Mouse (Mus musculus) liver, embryonic 14.5 days (tissue): ENCODE measurements around the gene Ltbp3.

Source experiments
- CTCF ChIP-seq: IDR thresholded peaks from 2 replicates; pipeline ENCODE4 v1.5.1; 2016; ENCODE audit warnings: antibody characterized with exemption, low read depth, control low read depth
- EP300 ChIP-seq: IDR thresholded peaks from 2 replicates; pipeline ENCODE4 v1.6.1; 2016; ENCODE audit warnings: antibody characterized with exemption, low read depth

- peak; percentile 100 for TF ChIP-seq CTCF
- no peak for TF ChIP-seq EP300
Measured at GRCm38 (mm10) chr19:5727701-5728100, 13.0 kb upstream of the Ltbp3 start.
